Mouse (Mus musculus): ENCODE data around the gene Resp18. TPM values are rescaled to one million over a fixed set of nuclear protein-coding genes. Genes with fewer than 3 reads are reported as not detected.

The Resp18 gene
- total RNA-seq, 4 experiments from 2014 or later = not detected

- DNase-seq (ENCODE audit: low spot score in 2 of 2) = no peak
Observed at GRCm38 (mm10) chr1:75277195-75278188, 723 bp downstream of the Resp18 start.

GRCm38 (mm10) chr1:75264091-75264880 lies 13.9 kb downstream of the Resp18 start, which contains the start of gene Ptprn:
TSS of gene Ptprn (minus strand) at chr1:75264502.
- DNase-seq (ENCODE audit: low spot score in 2 of 2) = no peak

- DNase-seq (ENCODE audit: low spot score in 2 of 2) = no peak
Observed at GRCm38 (mm10) chr1:75262969-75263951, 15.0 kb downstream of the Resp18 start.

- no peak for DNase-seq (ENCODE audit: low spot score in 2 of 2)
Observed at GRCm38 (mm10) chr1:75261278-75261677, 16.9 kb downstream of the Resp18 start.

- no peak for DNase-seq (ENCODE audit: low spot score in 2 of 2)
Observed at GRCm38 (mm10) chr1:75255516-75256046, 22.6 kb downstream of the Resp18 start.

GRCm38 (mm10) chr1:75254625-75255013 lies 23.6 kb downstream of the Resp18 start:
- no peak for DNase-seq (ENCODE audit: low spot score in 2 of 2)

GRCm38 (mm10) chr1:75253849-75254624 lies 24.2 kb downstream of the Resp18 start:
- peak; percentile 62 to 65 for DNase-seq (ENCODE audit: low spot score in 2 of 2)

GRCm38 (mm10) chr1:75253029-75253428 lies 25.2 kb downstream of the Resp18 start:
- no peak for DNase-seq (ENCODE audit: low spot score in 2 of 2)

- DNase-seq (ENCODE audit: low spot score in 2 of 2) = no peak
Observed at GRCm38 (mm10) chr1:75252308-75252707, 25.9 kb downstream of the Resp18 start.

GRCm38 (mm10) chr1:75251112-75251970 lies 26.9 kb downstream of the Resp18 start:
- peak; percentile 60 to 76 for DNase-seq (ENCODE audit: low spot score in 2 of 2)

GRCm38 (mm10) chr1:75250498-75250897 lies 27.7 kb downstream of the Resp18 start:
- DNase-seq (ENCODE audit: low spot score in 2 of 2) = no peak

- DNase-seq (ENCODE audit: low spot score in 2 of 2) = no peak
Observed at GRCm38 (mm10) chr1:75248041-75248772, 30.0 kb downstream of the Resp18 start.

- no peak for DNase-seq (ENCODE audit: low spot score in 2 of 2)
Observed at GRCm38 (mm10) chr1:75247071-75247930, 30.9 kb downstream of the Resp18 start.

GRCm38 (mm10) chr1:75244836-75245235 lies 33.4 kb downstream of the Resp18 start:
- DNase-seq (ENCODE audit: low spot score in 2 of 2) = no peak

GRCm38 (mm10) chr1:75244175-75244826 lies 33.9 kb downstream of the Resp18 start:
- no peak for DNase-seq (ENCODE audit: low spot score in 2 of 2)

- no peak for DNase-seq (ENCODE audit: low spot score in 2 of 2)
Observed at GRCm38 (mm10) chr1:75243411-75243810, 34.8 kb downstream of the Resp18 start.

- no peak for DNase-seq (ENCODE audit: low spot score in 2 of 2)
Observed at GRCm38 (mm10) chr1:75239591-75239990, 38.6 kb downstream of the Resp18 start.

Data from gastrocnemius, adult 8-10 months (tissue).